Mouse (Mus musculus) right cerebral cortex, postnatal 14 days (tissue): ENCODE measurements around the gene Cdkn2aip.

Experiments used
- DNase-seq: peaks from one replicate; pipeline ENCODE4 v3.0.0; 2022

Cdkn2aip gene

DNA sequence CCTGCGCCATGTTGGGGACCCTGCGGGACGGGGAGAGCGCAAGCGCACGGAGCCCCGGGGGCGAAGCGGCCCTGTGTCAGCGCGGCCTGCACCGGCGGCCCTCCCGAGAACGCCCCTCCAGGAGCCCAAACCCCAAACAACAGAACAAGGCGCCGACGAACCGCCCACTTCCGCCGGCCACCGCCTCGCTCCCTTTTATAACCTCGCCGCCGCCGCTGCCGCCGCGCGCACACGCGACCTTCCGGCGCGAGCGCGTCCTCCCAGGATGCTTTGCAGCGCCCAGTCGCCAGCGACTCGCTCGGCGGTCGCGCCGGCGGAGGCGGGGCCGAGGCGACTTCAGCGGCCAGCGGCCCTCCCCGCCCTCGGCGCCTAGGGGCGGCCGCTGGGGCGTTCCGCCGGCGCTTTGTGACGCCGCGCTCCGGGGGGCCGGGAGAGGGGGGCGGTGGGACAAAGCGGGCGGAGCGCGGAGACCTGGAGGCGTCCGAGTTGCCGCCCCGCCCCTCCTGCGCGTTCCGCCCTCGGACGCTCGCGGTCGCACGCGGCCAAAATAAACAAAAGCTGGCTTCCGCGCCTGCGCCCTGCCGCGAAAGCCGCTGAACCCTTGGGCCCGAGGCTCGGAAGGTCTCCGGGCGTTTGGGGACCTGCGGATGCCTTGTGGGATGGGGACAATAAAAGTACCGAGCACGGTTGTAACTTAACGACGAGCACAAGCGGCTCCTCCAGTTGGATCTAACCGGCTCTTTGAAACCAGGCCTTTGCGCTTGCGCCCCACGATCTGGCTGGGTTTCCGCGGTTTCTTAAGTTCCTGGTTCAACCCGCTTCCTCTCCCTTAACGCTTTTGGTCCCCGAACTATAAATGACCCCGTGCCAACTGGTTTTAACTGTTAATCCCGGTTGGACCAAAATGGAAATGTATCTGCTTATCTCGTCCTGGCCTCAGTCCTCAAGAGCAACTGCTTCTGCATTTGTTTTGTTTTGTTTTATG is at the start of gene Cdkn2aip:
Gene Cdkn2aip (minus strand): TSS at position 172 of the 985 bp plus-strand sequence.
- DNase-seq = peak; percentile 92

DNA sequence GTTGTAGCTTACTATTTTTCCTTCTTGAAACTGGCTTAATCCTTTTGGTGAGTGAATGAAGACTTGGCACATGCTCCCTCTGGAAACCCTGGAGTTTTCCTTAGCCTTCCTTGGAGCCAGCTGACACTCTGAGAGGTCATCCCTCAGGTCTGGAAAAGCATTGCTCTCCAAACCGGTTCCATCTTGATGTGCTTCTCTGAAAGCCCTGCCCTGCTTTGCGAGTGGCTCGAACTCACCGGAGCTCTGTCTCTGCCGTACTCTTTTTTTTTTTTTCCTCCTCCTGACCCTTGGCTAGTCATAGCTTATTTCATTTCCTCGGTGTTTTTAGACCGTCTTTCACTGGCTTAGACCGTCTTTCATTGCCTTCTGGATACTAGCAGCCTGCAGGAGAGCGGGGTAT is 49.5 kb upstream of the Cdkn2aip start:
- DNase-seq = no peak

DNA sequence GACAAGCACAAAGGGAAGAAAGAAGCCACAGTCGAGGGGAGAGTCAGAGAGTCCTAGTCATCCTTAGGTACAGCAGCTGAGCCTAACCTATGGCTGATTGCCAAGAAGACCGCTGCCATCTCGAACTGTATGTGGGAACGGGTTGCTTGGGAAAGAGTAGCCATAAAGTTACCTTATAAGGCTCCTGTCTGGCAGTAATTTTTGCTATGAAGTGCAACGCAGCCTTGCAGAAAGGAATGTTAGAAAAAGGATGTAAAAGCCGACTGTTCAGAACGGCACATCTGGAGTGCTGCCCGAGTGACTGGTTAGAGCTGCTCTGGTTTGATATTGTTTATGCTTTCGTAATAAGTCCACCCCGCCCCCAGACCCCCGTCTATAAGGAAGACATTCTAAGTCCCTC is 47.0 kb upstream of the Cdkn2aip start:
- no peak for DNase-seq

GRCm38 (mm10) chr8:47760186-47760585 is 46.5 kb upstream of the Cdkn2aip start:
- no peak for DNase-seq

DNA sequence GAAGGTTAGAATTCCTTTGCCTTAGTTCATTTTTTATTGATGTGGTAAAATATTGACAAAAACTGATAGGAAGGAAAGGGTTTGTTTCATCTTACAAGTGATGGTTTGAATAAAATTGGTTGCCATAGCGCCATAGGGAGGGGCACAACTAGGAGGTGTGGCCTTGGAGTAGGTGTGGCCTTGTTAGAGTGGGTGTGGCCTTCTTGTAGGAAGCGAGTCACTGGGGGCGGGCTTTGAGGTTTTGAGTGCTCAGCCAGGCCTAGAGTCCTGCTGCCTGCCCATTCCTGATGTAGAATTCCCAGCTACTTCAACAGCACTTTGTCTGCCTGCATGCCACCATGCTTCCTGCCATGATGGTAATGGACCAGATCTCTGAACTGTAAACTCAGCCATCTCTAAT is 39.4 kb upstream of the Cdkn2aip start:
- DNase-seq = no peak

GRCm38 (mm10) chr8:47750096-47750495 is 36.4 kb upstream of the Cdkn2aip start:
- no peak for DNase-seq

DNA sequence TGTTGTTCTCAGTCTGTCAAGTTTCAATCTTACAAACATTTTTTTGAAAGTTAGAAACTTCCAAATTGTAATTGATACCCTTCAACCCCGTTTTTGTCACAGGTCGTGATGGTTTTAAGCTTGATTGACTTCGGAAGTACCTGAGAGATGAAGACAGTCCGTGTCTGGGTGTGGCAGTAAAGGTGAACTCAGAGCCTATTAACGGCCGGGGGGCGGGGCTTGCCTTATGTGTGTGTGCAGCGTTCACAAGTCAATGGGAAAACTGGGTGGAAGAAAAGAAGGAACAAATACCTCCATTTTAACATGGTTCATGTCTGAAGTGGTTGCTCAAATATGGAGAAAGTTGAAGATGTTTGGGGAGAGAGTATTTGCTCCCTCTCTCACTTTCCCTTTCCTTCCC is 35.8 kb upstream of the Cdkn2aip start:
- no peak for DNase-seq

GRCm38 (mm10) chr8:47746304-47746703 is 32.6 kb upstream of the Cdkn2aip start:
- DNase-seq = no peak

DNA sequence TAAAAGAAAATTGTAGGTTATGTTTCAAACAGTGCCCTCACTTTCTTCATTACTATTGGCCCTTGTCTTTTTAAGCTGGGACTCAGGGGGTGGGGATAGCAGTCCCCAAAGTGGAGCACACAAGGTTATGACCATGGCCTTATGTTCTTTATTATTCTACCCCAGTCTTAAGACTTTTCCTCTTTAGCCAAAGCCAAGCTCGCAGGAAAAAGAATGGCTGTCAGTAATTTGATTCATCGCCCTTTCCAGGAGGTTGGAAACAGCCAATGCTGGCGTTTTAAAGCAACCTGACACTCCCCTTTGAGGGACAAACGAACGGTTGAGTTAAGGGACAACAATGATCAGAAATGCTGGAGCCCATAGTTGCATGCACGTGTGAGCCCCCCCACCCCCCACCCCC is 32.1 kb upstream of the Cdkn2aip start:
- no peak for DNase-seq

DNA sequence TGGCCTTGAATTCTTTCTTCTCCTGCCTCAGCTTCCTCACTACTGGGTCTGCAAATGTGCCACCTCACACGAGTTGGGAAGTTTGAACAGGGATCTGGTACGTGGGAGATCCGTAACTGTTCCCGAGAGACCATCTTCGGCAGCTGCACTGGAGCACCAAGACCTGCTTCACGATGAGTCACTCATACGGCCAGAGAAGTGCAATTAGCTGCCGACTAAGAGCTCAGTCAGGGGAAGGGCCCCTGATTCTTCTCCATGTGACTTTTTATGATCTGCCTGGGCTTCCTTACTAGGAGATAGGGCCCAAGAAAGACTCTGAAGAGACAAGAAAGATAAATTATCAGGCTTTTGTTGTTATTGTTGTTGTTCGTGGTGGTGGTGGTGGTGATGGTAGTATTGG is 31.1 kb upstream of the Cdkn2aip start:
- DNase-seq = no peak

- peak; percentile 90 for DNase-seq
These were observed 29.7 kb upstream of the Cdkn2aip start for GRCm38 (mm10) chr8:47743419-47743818.

DNA sequence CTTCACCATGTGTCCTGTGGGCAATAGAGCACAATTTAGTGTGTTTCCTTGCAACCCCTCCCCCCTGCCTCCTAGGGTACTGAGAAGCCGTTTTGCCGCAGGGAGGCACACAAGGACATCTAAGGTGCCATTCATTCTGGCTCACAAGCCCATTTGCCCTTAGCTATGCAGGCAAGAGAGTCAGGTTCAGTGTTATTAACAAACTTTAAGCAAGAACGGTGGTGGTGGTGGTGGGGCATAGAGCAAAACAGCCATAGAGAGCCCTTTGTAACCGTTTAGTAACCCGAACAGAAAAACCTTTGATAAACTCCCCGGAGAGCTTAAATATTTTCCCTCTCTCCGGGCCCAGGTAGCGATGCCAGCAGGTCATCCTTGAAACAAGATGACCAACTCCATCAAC is 29.3 kb upstream of the Cdkn2aip start:
- DNase-seq = no peak

- DNase-seq = no peak
These were observed 28.6 kb upstream of the Cdkn2aip start for GRCm38 (mm10) chr8:47742372-47742771.

- no peak for DNase-seq
These were observed 23.4 kb upstream of the Cdkn2aip start for GRCm38 (mm10) chr8:47737120-47737519.

GRCm38 (mm10) chr8:47729324-47729723 is 15.6 kb upstream of the Cdkn2aip start:
- DNase-seq = no peak

DNA sequence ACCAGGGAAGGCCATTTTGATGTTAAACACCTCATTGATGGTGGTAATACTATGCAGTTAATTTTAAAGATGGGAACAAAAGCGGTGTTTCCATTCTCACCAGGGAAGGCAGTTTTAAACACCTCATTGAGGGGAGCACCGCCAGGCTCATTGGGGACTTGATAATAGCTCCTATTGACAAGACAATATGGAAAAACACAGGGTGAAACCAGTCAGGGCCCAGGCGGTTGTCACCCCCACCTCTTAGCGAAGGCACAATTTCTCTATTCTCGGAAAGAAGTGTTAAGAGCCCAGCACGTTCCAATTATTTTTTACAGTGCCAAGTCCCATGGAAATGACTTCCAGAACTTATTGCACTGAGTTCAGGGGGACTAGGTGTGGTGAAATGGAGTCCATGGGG is 13.2 kb upstream of the Cdkn2aip start:
- DNase-seq = no peak

DNA sequence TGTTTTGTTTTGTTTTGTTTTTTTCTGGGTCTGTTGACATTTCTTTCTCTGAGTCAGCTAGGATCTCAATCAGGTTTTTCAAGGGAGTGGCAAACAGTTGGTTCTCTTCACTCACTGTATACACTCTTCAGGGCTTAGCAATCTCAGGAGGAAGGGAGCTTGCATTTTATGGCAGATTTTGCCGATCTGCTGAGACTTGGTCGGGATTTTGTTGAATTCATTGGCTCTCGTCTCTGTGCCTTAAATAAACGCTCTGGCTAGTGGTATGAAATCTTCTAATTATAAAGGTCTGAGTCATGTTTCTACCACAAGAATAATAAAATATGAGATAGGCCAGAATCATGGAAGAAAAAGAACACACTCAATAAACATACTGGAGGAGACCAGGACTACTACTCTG is 7.9 kb upstream of the Cdkn2aip start:
- no peak for DNase-seq

GRCm38 (mm10) chr8:47718641-47719040 is 4.9 kb upstream of the Cdkn2aip start:
- DNase-seq = no peak

GRCm38 (mm10) chr8:47713171-47713663 is 515 bp downstream of the Cdkn2aip start:
- DNase-seq = peak; percentile 18

DNA sequence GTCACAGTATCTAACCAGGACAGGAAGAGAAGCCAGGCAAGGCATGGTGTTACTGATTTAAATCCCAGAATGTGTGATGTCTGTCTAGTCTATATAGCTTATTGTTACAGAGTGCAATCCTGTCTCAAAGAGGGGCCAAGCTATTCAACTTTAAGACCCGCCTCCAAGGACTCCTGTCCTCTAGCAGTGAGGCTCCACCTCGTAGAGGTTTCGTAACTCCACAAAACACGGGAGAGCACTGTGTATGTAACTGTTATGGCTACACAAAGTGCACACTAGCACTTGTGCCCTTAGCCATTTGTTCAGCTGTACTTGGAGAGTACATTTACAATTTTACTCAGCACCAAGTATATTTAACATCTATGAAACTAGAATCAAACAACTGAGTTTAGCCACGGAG is 5.6 kb downstream of the Cdkn2aip start:
- DNase-seq = no peak

DNA sequence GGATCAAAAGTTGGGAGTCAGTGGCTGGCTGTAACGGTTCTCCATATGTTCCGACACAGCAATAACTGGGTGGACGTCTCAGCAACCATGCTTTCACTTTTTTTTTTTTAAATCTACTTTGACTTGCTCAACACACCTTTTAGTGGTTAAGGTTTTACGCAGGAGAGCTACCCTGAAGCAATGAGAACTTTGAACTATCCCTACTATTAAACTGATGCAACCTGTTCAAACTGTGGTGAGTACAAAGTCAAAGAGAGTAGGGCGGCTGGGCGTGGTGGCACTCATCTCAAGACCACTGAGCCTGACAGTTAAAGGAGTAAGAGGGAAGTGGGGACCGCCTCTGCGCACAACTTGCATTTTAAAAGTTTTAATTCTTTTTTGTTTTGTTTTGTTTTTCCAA is 7.0 kb downstream of the Cdkn2aip start:
- DNase-seq = no peak

DNA sequence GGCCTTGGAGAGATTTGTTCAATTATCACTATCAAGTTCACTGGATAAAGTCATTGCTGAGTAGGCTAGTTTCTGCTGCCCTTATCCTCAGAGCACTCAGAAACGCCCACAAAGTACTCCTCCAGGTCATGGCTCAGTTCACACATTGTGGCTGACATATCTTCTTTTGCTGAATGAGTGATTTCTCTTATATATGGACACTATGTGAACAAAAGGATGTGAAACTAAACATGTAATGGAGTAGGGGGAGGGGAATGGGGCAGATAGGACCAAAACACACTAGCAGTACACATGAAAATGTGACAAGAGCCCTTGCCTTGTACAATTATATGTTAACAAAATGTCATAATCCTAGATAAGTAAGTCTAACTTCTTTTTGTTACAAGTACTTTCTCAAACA is 11.4 kb downstream of the Cdkn2aip start:
- no peak for DNase-seq

- DNase-seq = no peak
These were observed 16.0 kb downstream of the Cdkn2aip start for GRCm38 (mm10) chr8:47697696-47698095.

DNA sequence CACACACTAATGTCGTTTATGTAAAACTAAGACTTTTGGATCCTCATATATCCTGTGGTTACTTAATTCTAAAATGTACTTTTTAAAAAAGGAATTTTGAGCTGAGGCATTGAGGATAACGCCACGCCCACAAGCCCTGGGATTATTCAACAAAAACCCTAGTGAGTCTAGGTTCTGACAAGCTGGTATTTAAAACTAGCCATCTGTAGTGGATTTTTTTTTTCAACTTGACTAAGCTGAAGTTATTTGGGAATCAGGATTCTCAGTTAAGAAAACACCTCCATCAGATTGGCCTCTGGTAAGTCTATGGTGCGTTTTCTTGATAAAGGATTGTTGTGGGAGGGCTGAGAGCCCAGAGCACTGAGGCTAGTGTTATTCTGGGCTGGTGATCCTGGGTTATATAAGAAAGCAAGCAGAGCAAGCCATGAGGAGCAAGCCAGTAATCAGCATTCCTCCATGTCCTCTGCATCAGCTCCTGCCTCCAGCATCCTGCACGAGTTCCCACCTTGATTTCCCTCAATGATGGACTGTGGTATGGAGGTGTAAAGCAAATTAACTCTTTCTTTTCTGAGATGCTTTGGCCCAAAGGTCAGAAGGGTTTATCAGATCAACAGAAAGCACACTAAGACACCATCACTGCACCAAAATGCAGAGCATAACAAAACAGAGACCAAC is 18.2 kb downstream of the Cdkn2aip start:
- DNase-seq = peak; percentile 31
